Mouse (Mus musculus) midbrain, embryonic 13.5 days (tissue): Measurements from ENCODE around the gene Filip1l. TPM values are rescaled to one million over a fixed set of nuclear protein-coding genes. Genes with fewer than 3 reads are reported as not detected.
A peak's percentile ranks its signal among the peaks of the same experiment; 100 is the strongest.

ENCODE experiments used
- ATAC-seq: fragments of 200-750 bp; cut with Nextera tagmentation; 2 replicates; pipeline ENCODE4 v1.8.0; 2017; ENCODE audit warnings: mild to moderate bottlenecking, moderate TSS enrichment, moderate library complexity
- H3K27ac ChIP-seq: fragments of 300-500 bp; sonication (generic); 2 replicates; pipeline ENCODE4 v1.5.1; 2015; ENCODE audit warnings: inconsistent platforms, mild to moderate bottlenecking, moderate library complexity
- H3K27me3 ChIP-seq: fragments of 300-500 bp; sonication (generic); 2 replicates; pipeline ENCODE4 v1.6.1; 2015; ENCODE audit warnings: mild to moderate bottlenecking, inconsistent platforms
- H3K36me3 ChIP-seq: fragments of 300-500 bp; sonication (generic); 2 replicates; pipeline ENCODE4 v1.6.1; 2015; ENCODE audit warnings: mild to moderate bottlenecking, inconsistent platforms
- H3K4me1 ChIP-seq: fragments of 300-500 bp; sonication (generic); replicated peaks from 2 replicates; pipeline ENCODE4 v1.6.1; 2015; ENCODE audit warnings: inconsistent platforms
- H3K4me2 ChIP-seq: fragments of 300-500 bp; sonication (generic); replicated peaks from 2 replicates; pipeline ENCODE4 v1.6.1; 2015; ENCODE audit warnings: moderate library complexity, mild to moderate bottlenecking, inconsistent platforms
- H3K4me3 ChIP-seq: fragments of 300-500 bp; sonication (generic); replicated peaks from 2 replicates; pipeline ENCODE4 v1.5.1; 2015; ENCODE audit warnings: mild to moderate bottlenecking, inconsistent platforms
- H3K9ac ChIP-seq: fragments of 300-500 bp; sonication (generic); replicated peaks from 2 replicates; pipeline ENCODE4 v1.6.1; 2015; ENCODE audit warnings: mild to moderate bottlenecking, inconsistent platforms
- H3K9me3 ChIP-seq: fragments of 300-500 bp; sonication (generic); 2 replicates; pipeline ENCODE4 v1.6.1; 2016; ENCODE audit warnings: mild to moderate bottlenecking, inconsistent platforms
- WGBS: fragments of 180-500 bp; shearing (Covaris S2); methylation state at CpG from one replicate; pipeline ENCODE4 v1.1.7; 2015; 5-methylcytosine and 5-hydroxymethylcytosine counted together
- polyA plus RNA-seq: library from polyadenylated mRNA; unstranded; fragments of >200 nt; fragmentation: Nextera tagmentation; extraction: Ambion mirVana; gene quantifications from 2 replicates; pipeline ENCODE4 v1.2.1, GENCODE M21; 2015

The Filip1l gene
- polyA plus RNA-seq, 1 experiment from 2014 or later = 2.9 TPM

DNA sequence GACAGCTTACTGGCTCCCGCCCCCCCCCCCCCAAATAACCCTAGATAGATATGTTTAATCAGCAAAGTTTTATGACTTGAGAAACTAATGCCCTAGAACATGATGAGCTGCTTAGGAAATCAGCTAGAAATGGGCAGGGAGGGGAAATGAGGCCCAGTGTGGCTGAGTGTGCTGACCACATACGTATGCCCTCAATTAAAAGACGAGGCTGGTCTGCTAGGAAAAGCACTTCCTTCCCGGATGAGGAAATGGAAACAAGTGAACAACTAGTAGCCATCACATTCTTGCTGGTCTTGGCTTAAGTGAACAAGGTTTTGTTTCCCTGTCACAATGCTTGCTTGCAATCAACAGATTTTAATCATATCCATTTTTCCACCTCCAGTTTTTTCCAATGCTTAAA lies 177.7 kb downstream of the Filip1l start:
- WGBS = 89% methylated on average over 4 of the region's 4 CpGs
- H3K4me3 ChIP-seq = no peak overlapping the region
- no peak for ATAC-seq

DNA sequence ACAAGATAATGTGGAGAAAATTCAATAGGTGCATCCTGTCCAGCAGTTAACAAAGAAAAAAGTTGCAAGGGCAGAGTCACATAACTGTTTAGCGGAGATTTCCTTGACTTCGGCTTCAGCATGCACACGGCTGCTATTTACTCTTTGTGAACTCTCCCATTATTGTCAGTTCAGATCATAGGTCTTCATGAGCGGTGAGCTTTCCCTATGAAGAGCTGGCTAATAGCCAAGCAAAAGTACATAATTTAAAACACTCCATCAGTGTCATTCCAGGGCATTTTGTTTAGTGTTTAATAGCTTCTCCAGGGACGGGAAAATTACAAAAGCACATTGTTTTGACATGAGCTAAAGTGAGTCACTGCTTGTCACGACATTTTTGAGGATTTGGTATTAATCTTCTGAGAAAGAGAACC lies 179.2 kb downstream of the Filip1l start:
- Histone ChIP-seq H3K4me1 (no peaks in the 10 kb centered on the region), H3K4me2 (no peak overlapping the region), H3K9ac (no peak overlapping the region), H3K4me3 (no peak overlapping the region), H3K9me3 (no peaks in the 10 kb centered on the region), H3K36me3 (no peaks in the 10 kb centered on the region), H3K27ac (no peak overlapping the region), H3K27me3 (no peaks in the 10 kb centered on the region)
- WGBS = 61% methylated on average over 6 of the region's 6 CpGs
- no peak for ATAC-seq

More for the DNA sequence above, 177.7 kb downstream of the Filip1l start:
- Histone ChIP-seq H3K9ac (no peak overlapping the region), H3K36me3 (no peaks in the 10 kb centered on the region), H3K9me3 (no peaks in the 10 kb centered on the region), H3K27me3 (no peaks in the 10 kb centered on the region), H3K27ac (no peak overlapping the region), H3K4me2 (no peak overlapping the region), H3K4me1 (no peaks in the 10 kb centered on the region)

- H3K9ac ChIP-seq = no peak overlapping the region
- no peak overlapping the region for H3K4me3 ChIP-seq
- no peaks in the 10 kb centered on the region for H3K27me3 ChIP-seq
- 85% methylated on average over 1 of the region's 1 CpGs for WGBS
- no peaks in the 10 kb centered on the region for H3K4me1 ChIP-seq
- no peak for ATAC-seq
- H3K9me3 ChIP-seq = no peaks in the 10 kb centered on the region
- no peak overlapping the region for H3K27ac ChIP-seq
- H3K36me3 ChIP-seq = no peaks in the 10 kb centered on the region
- H3K4me2 ChIP-seq = no peak overlapping the region
Observed at GRCm38 (mm10) chr16:57534365-57534764, 181.5 kb downstream of the Filip1l start.

DNA sequence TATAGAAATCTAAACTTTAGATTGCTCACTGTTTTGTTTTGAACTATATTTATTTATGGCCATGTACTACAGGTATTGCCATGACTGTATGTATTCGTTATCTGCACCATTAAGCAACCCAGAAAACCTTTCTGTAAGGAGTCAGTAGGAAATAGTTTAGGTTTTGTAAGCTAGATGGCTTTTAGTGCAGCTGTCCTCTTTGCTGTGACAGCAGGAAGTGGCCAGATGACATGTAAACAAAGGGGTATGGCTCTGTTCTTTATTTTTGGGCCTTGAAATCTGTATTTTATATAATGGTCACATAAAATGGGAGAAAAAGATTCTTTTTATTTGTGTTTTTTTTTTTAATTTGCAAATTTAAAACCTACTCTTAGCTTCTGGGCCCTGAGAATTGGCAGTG lies 181.9 kb downstream of the Filip1l start:
- H3K4me2 ChIP-seq = no peak overlapping the region
- no peak overlapping the region for H3K27ac ChIP-seq
- no peaks in the 10 kb centered on the region for H3K27me3 ChIP-seq
- ATAC-seq = no peak
- no peaks in the 10 kb centered on the region for H3K9me3 ChIP-seq
- H3K36me3 ChIP-seq = no peaks in the 10 kb centered on the region
- no peaks in the 10 kb centered on the region for H3K4me1 ChIP-seq
- no peak overlapping the region for H3K9ac ChIP-seq
- WGBS = 87% methylated on average over 1 of the region's 1 CpGs
- H3K4me3 ChIP-seq = no peak overlapping the region

GRCm38 (mm10) chr16:57536511-57536910 lies 183.6 kb downstream of the Filip1l start:
- Histone ChIP-seq H3K9me3 (no peaks in the 10 kb centered on the region), H3K27ac (no peak overlapping the region)
- ATAC-seq = no peak

DNA sequence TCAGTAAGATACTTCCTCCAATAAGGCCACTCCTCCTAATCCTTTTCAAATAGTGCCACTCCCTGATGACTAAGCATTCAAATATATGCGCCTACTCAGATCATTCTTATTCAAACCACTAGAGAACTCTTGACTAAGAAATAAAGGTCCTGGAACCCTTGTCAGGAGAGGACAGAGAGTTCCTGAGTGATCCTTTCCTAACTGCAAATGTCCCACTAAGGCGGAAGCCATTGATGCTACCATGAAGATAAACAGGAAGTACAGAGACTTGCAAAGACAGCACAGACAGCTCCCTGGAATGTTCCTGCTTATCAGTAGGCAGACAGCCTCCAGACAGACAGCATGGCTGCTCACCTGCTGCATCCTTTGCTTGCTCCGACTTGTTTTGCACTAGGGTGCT lies 190.3 kb downstream of the Filip1l start:
- no peak for ATAC-seq

More at GRCm38 (mm10) chr16:57536511-57536910, 183.6 kb downstream of the Filip1l start:
- Histone ChIP-seq H3K27me3 (no peaks in the 10 kb centered on the region), H3K36me3 (no peaks in the 10 kb centered on the region), H3K4me2 (no peak overlapping the region), H3K4me3 (no peak overlapping the region), H3K4me1 (no peaks in the 10 kb centered on the region), H3K9ac (no peak overlapping the region)
- 94% methylated on average over 7 of the region's 7 CpGs for WGBS

DNA sequence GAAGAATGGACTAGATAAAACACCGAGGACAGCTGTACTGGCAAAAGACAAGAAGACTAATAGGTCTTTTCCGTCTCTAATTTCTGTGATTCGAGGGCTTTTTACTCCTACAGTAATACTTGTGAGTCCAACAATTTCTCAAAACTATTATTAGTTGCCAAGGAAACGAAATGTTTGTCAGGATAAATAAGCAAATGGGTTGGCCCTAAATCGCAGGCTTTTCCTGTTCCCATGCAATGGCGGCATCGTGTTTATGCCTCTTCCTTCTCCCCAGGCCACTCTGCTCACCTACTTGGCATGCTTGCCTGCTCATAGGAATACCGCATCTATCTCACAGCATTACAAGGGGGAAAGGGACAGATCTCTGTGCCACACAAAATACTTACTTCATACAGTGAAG lies 191.5 kb downstream of the Filip1l start:
- no peak overlapping the region for H3K4me2 ChIP-seq
- peaks cover 8% of the 10 kb centered on the region; the same call in 1 of the 2 replicates for H3K27me3 ChIP-seq
- H3K4me3 ChIP-seq = no peak overlapping the region
- H3K36me3 ChIP-seq = no peaks in the 10 kb centered on the region
- peaks cover 3% of the 10 kb centered on the region; the same call in 1 of the 2 replicates for H3K4me1 ChIP-seq
- ATAC-seq = no peak
- 77% methylated on average over 8 of the region's 8 CpGs for WGBS
- no peak overlapping the region for H3K27ac ChIP-seq
- no peaks in the 10 kb centered on the region for H3K9me3 ChIP-seq
- H3K9ac ChIP-seq = no peak overlapping the region

More for the DNA sequence above, 190.3 kb downstream of the Filip1l start:
- no peak overlapping the region for H3K4me3 ChIP-seq
- no peaks in the 10 kb centered on the region for H3K4me1 ChIP-seq
- no peak overlapping the region for H3K9ac ChIP-seq
- no peaks in the 10 kb centered on the region for H3K9me3 ChIP-seq
- peaks cover 5% of the 10 kb centered on the region; the same call in 1 of the 2 replicates for H3K27me3 ChIP-seq
- H3K4me2 ChIP-seq = no peak overlapping the region
- H3K36me3 ChIP-seq = no peaks in the 10 kb centered on the region
- WGBS = 89% methylated on average over 3 of the region's 3 CpGs
- no peak overlapping the region for H3K27ac ChIP-seq

DNA sequence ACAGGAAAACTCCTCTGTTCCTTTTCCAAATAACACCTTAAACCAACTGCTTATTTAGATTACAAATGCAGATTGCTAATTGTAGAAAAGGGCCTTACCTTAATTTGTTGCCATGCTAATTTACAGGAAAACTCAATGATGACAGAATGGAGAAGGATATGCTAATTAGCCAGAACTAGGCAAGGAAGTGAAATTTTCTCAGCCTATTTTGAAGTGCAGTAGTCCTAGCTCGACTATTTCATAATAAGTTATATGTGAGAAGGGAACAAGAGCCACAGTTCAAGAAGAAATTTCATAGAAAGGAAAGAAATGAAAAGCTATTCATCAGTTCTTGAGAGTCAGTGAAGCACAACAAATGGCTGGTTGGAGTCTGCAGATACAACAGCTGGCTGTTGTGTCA lies 193.5 kb downstream of the Filip1l start:
- ATAC-seq = no peak
- no peak overlapping the region for H3K27ac ChIP-seq

GRCm38 (mm10) chr16:57548608-57549007 lies 195.7 kb downstream of the Filip1l start:
- 68% methylated on average over 2 of the region's 2 CpGs for WGBS
- peaks cover 8% of the 10 kb centered on the region; the same call in 1 of the 2 replicates for H3K27me3 ChIP-seq
- H3K9ac ChIP-seq = peak overlapping the region; percentile 74
- no peaks in the 10 kb centered on the region for H3K9me3 ChIP-seq
- H3K27ac ChIP-seq = no peak overlapping the region
- H3K4me2 ChIP-seq = peak overlapping the region; percentile 88
- H3K4me3 ChIP-seq = peak overlapping the region; percentile 72
- H3K36me3 ChIP-seq = no peaks in the 10 kb centered on the region
- peaks cover 4% of the 10 kb centered on the region; the same call in 1 of the 2 replicates for H3K4me1 ChIP-seq
- no peak for ATAC-seq

More for the DNA sequence above, 193.5 kb downstream of the Filip1l start:
- H3K4me2 ChIP-seq = no peak overlapping the region
- peaks cover 4% of the 10 kb centered on the region; the same call in 1 of the 2 replicates for H3K4me1 ChIP-seq
- H3K36me3 ChIP-seq = no peaks in the 10 kb centered on the region
- H3K9me3 ChIP-seq = no peaks in the 10 kb centered on the region
- WGBS = 79% methylated on average over 1 of the region's 1 CpGs
- no peak overlapping the region for H3K9ac ChIP-seq
- peaks cover 8% of the 10 kb centered on the region; the same call in 1 of the 2 replicates for H3K27me3 ChIP-seq
- no peak overlapping the region for H3K4me3 ChIP-seq

DNA sequence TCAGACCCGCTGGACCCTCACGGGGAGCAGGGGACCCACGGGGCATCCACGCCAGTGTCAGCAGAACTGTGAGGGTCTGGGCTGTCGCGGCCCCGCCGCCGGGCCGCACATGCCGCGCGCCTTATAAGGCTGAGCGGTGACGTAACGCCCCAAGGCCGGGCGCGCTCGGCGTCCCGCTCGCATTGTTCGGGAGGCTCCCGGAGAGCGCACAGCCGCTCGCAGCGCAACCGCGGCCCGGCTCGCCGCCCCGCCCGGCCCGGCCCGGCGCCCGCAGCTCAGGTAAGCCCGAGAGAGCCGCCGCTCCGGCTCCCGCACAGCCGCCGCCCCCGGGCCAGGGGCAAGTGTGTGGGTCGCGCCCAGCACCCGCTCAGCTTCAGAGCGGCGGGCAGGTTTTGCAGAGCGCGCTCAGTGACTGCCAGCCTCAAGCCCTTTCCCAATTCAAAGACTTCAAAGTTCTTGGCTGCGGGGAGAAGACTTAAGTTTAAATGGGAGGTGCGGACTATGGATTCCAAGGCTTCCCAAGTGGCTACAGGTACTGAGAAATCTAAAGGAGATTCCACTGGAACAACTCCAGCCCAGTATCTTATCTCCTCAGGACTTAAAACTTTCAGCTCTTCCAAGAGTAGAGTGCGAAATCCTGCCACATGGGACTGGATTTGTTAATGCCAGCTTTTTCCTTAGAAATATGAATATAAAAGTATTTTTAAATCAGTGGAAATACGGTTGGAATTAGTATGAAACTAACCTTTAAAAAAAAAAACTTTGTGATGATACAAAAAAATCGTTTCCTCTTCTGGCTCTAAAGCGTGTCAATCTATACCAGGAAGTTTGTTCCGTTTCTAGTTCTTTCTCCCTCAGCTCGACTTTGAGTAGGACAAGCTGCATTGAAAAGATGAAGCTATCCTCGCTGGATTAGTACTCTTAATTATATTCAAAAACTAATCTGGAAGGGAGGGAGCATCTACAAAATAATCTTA lies 196.5 kb downstream of the Filip1l start:
- peak; percentile 99 for ATAC-seq
- peaks cover 8% of the 10 kb centered on the region; the same call in 1 of the 2 replicates for H3K27me3 ChIP-seq
- H3K9ac ChIP-seq = peak overlapping the region; percentile 74
- peak overlapping the region; percentile 72 for H3K4me3 ChIP-seq
- 1% methylated on average over 60 of the region's 64 CpGs for WGBS
- no peak overlapping the region for H3K27ac ChIP-seq
- no peaks in the 10 kb centered on the region for H3K36me3 ChIP-seq
- H3K4me1 ChIP-seq = peaks cover 4% of the 10 kb centered on the region; the same call in 1 of the 2 replicates
- H3K4me2 ChIP-seq = peak overlapping the region; percentile 88
- H3K9me3 ChIP-seq = no peaks in the 10 kb centered on the region

GRCm38 (mm10) chr16:57550088-57550487 lies 197.2 kb downstream of the Filip1l start:
- no peak overlapping the region for H3K4me2 ChIP-seq
- H3K9ac ChIP-seq = no peak overlapping the region
- no peak overlapping the region for H3K4me3 ChIP-seq
- no peaks in the 10 kb centered on the region for H3K36me3 ChIP-seq
- H3K27me3 ChIP-seq = peaks cover 8% of the 10 kb centered on the region; the same call in 1 of the 2 replicates
- no peak for ATAC-seq
- no peaks in the 10 kb centered on the region for H3K9me3 ChIP-seq
- H3K27ac ChIP-seq = no peak overlapping the region
- WGBS = 60% methylated on average over 3 of the region's 3 CpGs
- peaks cover 4% of the 10 kb centered on the region; the same call in 1 of the 2 replicates for H3K4me1 ChIP-seq

DNA sequence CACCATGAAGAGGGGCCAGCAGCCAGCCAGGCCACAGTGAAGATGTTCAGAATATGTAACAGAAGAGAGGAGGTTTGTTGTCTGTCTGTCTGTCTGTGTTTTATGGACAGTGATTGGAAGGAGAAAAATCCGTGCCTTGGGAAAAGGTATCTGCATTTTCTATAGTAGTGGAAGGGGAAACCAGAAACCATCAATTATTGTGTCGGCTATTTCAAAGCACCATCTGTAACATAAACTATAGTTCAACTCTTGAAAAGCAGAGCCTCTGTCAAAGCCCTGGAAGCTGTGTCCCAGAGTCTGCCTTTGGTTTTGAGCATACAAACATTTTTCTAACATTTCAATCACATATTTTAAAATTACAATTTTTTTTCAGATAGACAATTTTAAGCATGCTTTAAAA lies 197.9 kb downstream of the Filip1l start:
- no peak overlapping the region for H3K4me3 ChIP-seq
- WGBS = 52% methylated on average over 2 of the region's 2 CpGs
- H3K9ac ChIP-seq = no peak overlapping the region
- H3K27me3 ChIP-seq = peaks cover 8% of the 10 kb centered on the region; the same call in 1 of the 2 replicates
- no peaks in the 10 kb centered on the region for H3K36me3 ChIP-seq
- ATAC-seq = no peak
- H3K9me3 ChIP-seq = no peaks in the 10 kb centered on the region
- peaks cover 4% of the 10 kb centered on the region; the same call in 1 of the 2 replicates for H3K4me1 ChIP-seq
- no peak overlapping the region for H3K4me2 ChIP-seq
- no peak overlapping the region for H3K27ac ChIP-seq
